Mouse (Mus musculus): ENCODE data around the gene C1qtnf4. TPM values are rescaled to one million over a fixed set of nuclear protein-coding genes. Genes with fewer than 3 reads are reported as not detected.
A peak's percentile ranks its signal among the peaks of the same experiment; 100 is the strongest.
"Not testable (repeated sequence)": the region's sequence is repeated elsewhere in the genome, so short reads cannot be mapped to it uniquely, and the experiment has no call there.

The C1qtnf4 gene
- polyA plus RNA-seq, 1 experiment from 2014 or later, result 9.4 TPM

GRCm38 (mm10) chr2:90889550-90890548 is 4.2 kb downstream of the C1qtnf4 start:
- Histone ChIP-seq H3K9ac (peak overlapping the region; percentile 63), H3K4me1 (peaks cover 44% of the 10 kb centered on the region), H3K4me3 (peak overlapping the region; percentile 47), H3K27me3 (peaks cover 59% of the 10 kb centered on the region), H3K9me3 (replicated peaks) (no peaks in the 10 kb centered on the region), H3K4me2 (peak overlapping the region; percentile 73), H3K27ac (no peak overlapping the region), H3K36me3 (ENCODE audit: poor library complexity, severe bottlenecking) (peaks cover 27% of the 10 kb centered on the region)
- peak; percentile 68 for ATAC-seq
- WGBS, result 7% methylated on average over 99 of the region's 133 CpGs

DNA sequence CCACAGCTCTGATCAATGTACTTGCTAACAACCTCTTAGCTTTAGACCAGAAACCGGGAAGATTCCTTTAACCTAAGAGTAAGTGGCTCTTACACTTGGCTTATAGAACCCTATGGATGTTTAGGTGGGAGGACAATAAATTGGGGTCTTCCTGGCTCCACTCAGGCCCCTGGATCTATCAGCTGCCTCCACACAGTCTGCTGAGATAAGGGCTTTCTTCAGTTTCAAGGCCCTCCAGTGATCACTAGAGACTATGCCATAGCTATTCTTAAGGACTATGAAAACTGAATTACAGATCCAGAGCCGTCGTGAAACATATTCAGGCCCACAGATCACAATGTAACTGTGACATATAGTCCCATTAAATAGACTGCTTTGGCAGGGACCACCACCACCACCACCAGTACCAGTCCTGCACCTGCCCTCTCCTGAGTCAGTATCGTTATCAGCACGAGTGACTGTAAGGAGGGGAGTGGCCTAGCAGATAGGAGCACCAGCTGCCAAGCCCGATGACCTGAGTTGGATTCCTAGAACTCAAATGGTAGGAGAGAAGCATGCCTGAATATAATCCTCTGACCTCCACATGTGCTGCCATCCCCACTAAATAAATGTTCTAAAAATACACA is 8.1 kb downstream of the C1qtnf4 start:
- H3K9me3 ChIP-seq (replicated peaks), result no peaks in the 10 kb centered on the region
- H3K27me3 ChIP-seq, result peaks cover 23% of the 10 kb centered on the region
- peaks cover 65% of the 10 kb centered on the region for H3K36me3 ChIP-seq (ENCODE audit: poor library complexity, severe bottlenecking)
- H3K9ac ChIP-seq, result no peak overlapping the region
- H3K27ac ChIP-seq, result no peak overlapping the region
- H3K4me1 ChIP-seq, result peaks cover 17% of the 10 kb centered on the region
- 88% methylated on average over 6 of the region's 6 CpGs for WGBS
- no peak overlapping the region for H3K4me2 ChIP-seq
- H3K4me3 ChIP-seq, result no peak overlapping the region
- ATAC-seq, result no peak

DNA sequence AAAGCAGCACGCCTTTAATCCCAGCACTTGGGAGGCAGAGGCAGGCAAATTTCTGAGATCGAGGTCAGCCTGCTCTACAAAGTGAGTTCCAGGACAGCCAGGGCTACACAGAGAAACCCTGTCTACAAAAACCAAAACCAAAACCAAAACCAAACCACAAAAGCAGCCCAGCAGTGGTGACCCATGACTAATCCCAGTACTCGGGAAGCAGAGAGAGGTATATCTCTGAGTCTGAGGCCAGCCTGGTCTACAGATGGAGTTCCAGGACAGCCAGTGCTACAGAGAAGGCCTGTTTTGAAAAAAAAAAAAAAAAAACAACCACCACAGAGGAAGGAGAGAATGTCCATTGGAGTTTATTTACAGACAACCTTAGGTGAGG is 8.6 kb downstream of the C1qtnf4 start:
- peaks cover 18% of the 10 kb centered on the region for H3K27me3 ChIP-seq
- ATAC-seq; H3K4me2 ChIP-seq; H3K4me3 ChIP-seq; H3K9ac ChIP-seq; H3K9me3 ChIP-seq (replicated peaks); H3K27ac ChIP-seq: not testable (repeated sequence)
- 94% methylated on average over 3 of the region's 3 CpGs for WGBS
- peaks cover 15% of the 10 kb centered on the region for H3K4me1 ChIP-seq
- H3K36me3 ChIP-seq (ENCODE audit: poor library complexity, severe bottlenecking), result peaks cover 70% of the 10 kb centered on the region

DNA sequence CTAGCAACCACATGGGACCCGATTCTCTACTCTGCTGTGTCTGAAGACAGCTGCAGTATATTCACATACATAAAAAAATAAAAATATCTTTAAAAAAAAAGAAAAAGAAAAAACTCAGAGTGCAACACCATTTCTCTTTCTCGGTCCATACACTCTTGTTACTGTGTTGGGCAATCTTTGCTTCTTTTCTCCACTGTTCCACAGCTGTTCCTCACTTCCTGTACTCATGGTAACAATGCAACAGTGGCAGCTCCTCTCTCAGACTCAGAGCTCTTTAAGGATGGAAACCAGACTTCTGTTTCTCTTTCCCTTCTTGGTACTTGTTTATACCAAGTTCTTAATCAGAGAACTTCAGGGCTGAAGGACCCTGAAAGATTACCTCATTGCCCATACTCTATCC is 17.7 kb downstream of the C1qtnf4 start:
- Histone ChIP-seq H3K4me1 (peaks cover 37% of the 10 kb centered on the region), H3K27ac (no peak overlapping the region), H3K27me3 (no peaks in the 10 kb centered on the region), H3K4me3 (peak overlapping the region; percentile 93), H3K4me2 (peak overlapping the region; percentile 77), H3K9ac (peak overlapping the region; percentile 93), H3K9me3 (replicated peaks) (no peaks in the 10 kb centered on the region), H3K36me3 (ENCODE audit: poor library complexity, severe bottlenecking) (peaks cover 54% of the 10 kb centered on the region)
- ATAC-seq, result no peak
- WGBS, result 88% methylated on average over 2 of the region's 2 CpGs

DNA sequence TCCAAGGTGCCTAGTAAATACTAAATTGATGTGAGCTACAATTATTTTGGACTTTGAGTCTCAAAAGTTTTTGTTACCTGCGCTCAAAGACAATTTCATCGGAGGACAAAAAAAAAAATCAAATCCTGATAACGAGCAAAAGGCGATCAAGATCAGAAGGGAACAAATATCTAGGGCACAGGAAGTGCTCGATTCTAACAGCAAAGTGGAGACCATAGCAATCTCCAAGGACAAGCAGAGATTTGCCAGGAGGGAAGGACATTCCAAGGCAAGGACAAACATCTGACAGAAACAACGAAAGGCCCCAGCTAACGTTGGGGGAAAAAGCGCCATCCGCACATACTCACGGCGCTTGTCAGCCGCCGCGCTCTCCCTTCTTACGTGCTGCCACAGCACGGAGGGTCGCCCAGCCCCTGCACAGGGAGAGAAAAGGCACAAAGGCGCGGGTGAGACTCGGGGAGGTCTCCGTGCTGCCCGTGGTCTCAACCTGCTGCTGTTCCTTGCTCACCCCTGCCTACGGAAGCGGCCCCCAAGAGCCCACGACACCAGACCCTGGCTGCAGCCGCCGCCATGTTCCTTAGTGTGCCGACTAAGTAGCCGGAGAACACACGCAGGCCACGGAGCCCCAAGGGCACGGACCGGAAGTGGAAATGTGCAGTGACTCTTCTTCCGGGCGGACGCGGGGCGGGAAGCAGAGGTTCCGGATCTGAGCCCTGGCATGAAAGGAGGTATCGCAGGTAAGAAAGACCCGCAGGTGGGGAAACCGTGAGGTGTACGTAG is 18.6 kb downstream of the C1qtnf4 start, which contains the start of the genes Kbtbd4 and Ndufs3:
Gene Kbtbd4, plus strand, starts transcription at position 665 of the 780 bp plus-strand sequence.
Gene Ndufs3, minus strand, starts transcription at position 752 of the 780 bp plus-strand sequence.
- Histone ChIP-seq H3K27ac (peak within 1 kb of the TSS; percentile 92), H3K36me3 (ENCODE audit: poor library complexity, severe bottlenecking) (peaks cover 54% of the 10 kb centered on the region), H3K9ac (peak within 1 kb of the TSS; percentile 93), H3K4me1 (peaks cover 37% of the 10 kb centered on the region), H3K27me3 (no peaks in the 10 kb centered on the region), H3K4me3 (peak within 1 kb of the TSS; percentile 93), H3K9me3 (replicated peaks) (no peaks in the 10 kb centered on the region), H3K4me2 (peak within 1 kb of the TSS; percentile 77)
- peak; percentile 96 for ATAC-seq
- under 1% methylated on average over 42 of the region's 43 CpGs for WGBS

DNA sequence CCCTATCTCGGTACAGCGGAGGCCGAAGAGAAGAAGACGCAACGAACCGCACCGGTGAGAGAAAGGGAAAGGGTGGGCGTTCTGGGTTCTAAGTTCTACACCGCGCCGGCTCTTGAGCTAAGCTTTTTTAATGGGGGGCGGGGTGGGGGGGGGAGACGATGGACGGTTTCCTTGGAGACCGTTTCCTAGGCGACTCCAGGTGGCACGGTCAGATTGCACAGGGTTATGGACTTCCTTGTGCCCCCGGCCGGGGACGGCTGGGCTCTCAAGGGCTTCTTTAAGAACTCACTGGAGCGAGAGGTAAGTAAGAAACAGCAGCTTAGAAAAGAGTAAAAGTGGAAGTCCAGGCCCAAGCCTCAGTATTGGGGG is 19.2 kb downstream of the C1qtnf4 start:
- Histone ChIP-seq H3K9ac (peak overlapping the region; percentile 93), H3K36me3 (ENCODE audit: poor library complexity, severe bottlenecking) (peaks cover 57% of the 10 kb centered on the region), H3K27ac (peak overlapping the region; percentile 92), H3K4me3 (peak overlapping the region; percentile 93), H3K9me3 (replicated peaks) (no peaks in the 10 kb centered on the region), H3K27me3 (no peaks in the 10 kb centered on the region), H3K4me2 (peak overlapping the region; percentile 77), H3K4me1 (peaks cover 37% of the 10 kb centered on the region)
- ATAC-seq, result peak; percentile 77; the same call in 1 of the 2 replicates
- under 1% methylated on average over 20 of the region's 21 CpGs for WGBS

- Histone ChIP-seq H3K4me2 (no peak overlapping the region), H3K36me3 (ENCODE audit: poor library complexity, severe bottlenecking) (peaks cover 62% of the 10 kb centered on the region)
- WGBS, result 92% methylated on average over 2 of the region's 2 CpGs
Measured at GRCm38 (mm10) chr2:90906721-90907120, 21.1 kb downstream of the C1qtnf4 start.

GRCm38 (mm10) chr2:90910861-90911260 is 25.2 kb downstream of the C1qtnf4 start:
- 88% methylated on average over 1 of the region's 1 CpGs for WGBS

More at GRCm38 (mm10) chr2:90906721-90907120, 21.1 kb downstream of the C1qtnf4 start:
- peaks cover 37% of the 10 kb centered on the region for H3K4me1 ChIP-seq
- no peak overlapping the region for H3K27ac ChIP-seq
- no peak overlapping the region for H3K4me3 ChIP-seq
- H3K9ac ChIP-seq, result no peak overlapping the region
- no peaks in the 10 kb centered on the region for H3K27me3 ChIP-seq
- H3K9me3 ChIP-seq (replicated peaks), result no peaks in the 10 kb centered on the region
- ATAC-seq, result no peak

DNA sequence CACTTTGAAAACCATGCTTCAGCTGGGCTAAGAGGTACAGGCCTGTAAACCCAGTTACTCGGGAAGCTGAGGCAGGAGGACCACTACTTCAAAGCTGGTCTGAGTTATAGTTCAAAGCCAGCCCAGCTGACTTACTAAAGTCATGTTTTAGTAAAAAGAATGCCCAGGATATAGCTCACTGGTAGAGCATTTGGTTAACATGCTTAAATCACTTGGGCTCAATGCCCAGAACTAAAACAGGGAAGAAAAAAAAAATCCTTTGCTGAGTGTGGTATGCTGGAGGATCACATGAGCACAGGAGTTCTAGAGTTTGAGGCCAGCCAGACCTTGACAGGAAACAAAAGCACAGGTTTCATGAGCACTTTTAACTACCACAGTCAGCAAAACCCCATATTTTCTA is 26.0 kb downstream of the C1qtnf4 start:
- H3K27ac ChIP-seq, result no peak overlapping the region
- H3K4me3 ChIP-seq, result no peak overlapping the region
- WGBS, result 84% methylated on average over 1 of the region's 1 CpGs
- H3K9ac ChIP-seq, result no peak overlapping the region
- H3K9me3 ChIP-seq (replicated peaks), result no peaks in the 10 kb centered on the region
- peaks cover 36% of the 10 kb centered on the region for H3K4me1 ChIP-seq
- peaks cover 67% of the 10 kb centered on the region for H3K36me3 ChIP-seq (ENCODE audit: poor library complexity, severe bottlenecking)
- H3K4me2 ChIP-seq, result no peak overlapping the region
- H3K27me3 ChIP-seq, result no peaks in the 10 kb centered on the region
- ATAC-seq, result no peak

More at GRCm38 (mm10) chr2:90910861-90911260, 25.2 kb downstream of the C1qtnf4 start:
- no peak overlapping the region for H3K4me2 ChIP-seq
- no peak overlapping the region for H3K27ac ChIP-seq
- H3K27me3 ChIP-seq, result no peaks in the 10 kb centered on the region
- no peaks in the 10 kb centered on the region for H3K9me3 ChIP-seq (replicated peaks)
- no peak for ATAC-seq
- H3K9ac ChIP-seq, result no peak overlapping the region
- no peak overlapping the region for H3K4me3 ChIP-seq
- peaks cover 35% of the 10 kb centered on the region for H3K4me1 ChIP-seq
- peaks cover 72% of the 10 kb centered on the region for H3K36me3 ChIP-seq (ENCODE audit: poor library complexity, severe bottlenecking)

DNA sequence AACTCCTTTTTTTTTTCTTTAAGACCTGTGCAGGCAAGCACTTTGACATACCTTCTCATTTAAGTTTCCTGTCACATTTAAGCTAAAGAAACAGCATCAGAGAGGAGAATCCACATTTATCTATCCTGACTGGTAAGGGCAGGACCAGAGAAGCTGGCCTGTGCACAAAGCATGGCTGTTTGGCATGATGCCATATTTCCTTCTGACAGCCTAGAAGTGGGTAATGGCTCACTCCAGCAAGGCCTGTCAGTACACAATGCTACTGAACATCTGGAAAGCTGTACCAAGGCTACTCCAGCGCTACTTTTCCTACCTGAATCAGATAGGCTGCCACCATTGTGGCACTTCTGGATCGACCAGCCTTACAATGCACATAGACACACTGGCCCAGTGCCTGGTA is 28.0 kb downstream of the C1qtnf4 start:
- no peak overlapping the region for H3K4me3 ChIP-seq
- ATAC-seq, result no peak
- H3K27ac ChIP-seq, result peak overlapping the region; percentile 46; the same call in 1 of the 2 replicates
- H3K9ac ChIP-seq, result no peak overlapping the region
- H3K4me2 ChIP-seq, result no peak overlapping the region
- H3K27me3 ChIP-seq, result no peaks in the 10 kb centered on the region
- 80% methylated on average over 2 of the region's 2 CpGs for WGBS
- peaks cover 51% of the 10 kb centered on the region for H3K36me3 ChIP-seq (ENCODE audit: poor library complexity, severe bottlenecking)
- H3K9me3 ChIP-seq (replicated peaks), result no peaks in the 10 kb centered on the region
- peaks cover 38% of the 10 kb centered on the region for H3K4me1 ChIP-seq

DNA sequence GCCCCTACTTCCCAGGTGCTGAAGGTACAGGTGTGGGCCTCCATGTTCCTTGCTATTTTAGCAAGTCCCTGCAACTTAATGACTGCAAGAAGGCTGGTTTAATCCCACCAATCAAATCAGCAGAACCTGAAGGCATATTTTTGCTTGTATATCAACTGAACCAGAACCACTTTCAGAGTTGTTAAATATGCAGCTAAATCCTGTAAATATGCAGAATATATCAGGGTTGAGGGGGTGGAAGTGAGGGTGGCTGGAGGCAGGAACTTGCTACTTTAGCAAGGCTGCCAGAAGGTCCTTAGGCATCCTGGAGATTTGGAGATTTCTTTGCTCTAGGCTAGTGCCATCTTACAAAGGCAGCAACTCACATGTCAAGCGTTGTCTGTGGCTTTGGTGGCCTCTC is 29.9 kb downstream of the C1qtnf4 start:
- Histone ChIP-seq H3K4me1 (peaks cover 39% of the 10 kb centered on the region), H3K4me2 (peak overlapping the region; percentile 72; the same call in 1 of the 2 replicates), H3K9me3 (replicated peaks) (no peaks in the 10 kb centered on the region), H3K9ac (peak overlapping the region; percentile 30; the same call in 1 of the 2 replicates), H3K27me3 (no peaks in the 10 kb centered on the region), H3K27ac (no peak overlapping the region), H3K4me3 (no peak overlapping the region), H3K36me3 (ENCODE audit: poor library complexity, severe bottlenecking) (peaks cover 32% of the 10 kb centered on the region)
- WGBS, result 84% methylated on average over 1 of the region's 1 CpGs
- no peak for ATAC-seq
